Mouse (Mus musculus): Measurements from ENCODE around the gene Nadsyn1. TPM values are rescaled to one million over a fixed set of nuclear protein-coding genes. Genes with fewer than 3 reads are reported as not detected.

Nadsyn1 gene
- polyA plus RNA-seq, 1 experiment from 2014 or later, result 13.3 TPM

Small RNA genes lying within 50 kb of the gene (microRNA-seq; reads per million reads assigned to microRNA genes)
- gene Gm22064, result not detected

Other genes starting within 250 kb of the Nadsyn1 start
- gene Cars, start 222.8 kb downstream of the Nadsyn1 start, polyA plus RNA-seq (2015; fragmentation: Nextera tagmentation; extraction: Ambion mirVana), result 72.3 and 74.2 TPM in 2 replicates
- gene Tnfrsf26, start 194.1 kb downstream of the Nadsyn1 start, polyA plus RNA-seq (2015; fragmentation: Nextera tagmentation; extraction: Ambion mirVana), result 0.51 and 0.56 TPM in 2 replicates
- gene Tnfrsf22, start 173.2 kb downstream of the Nadsyn1 start, polyA plus RNA-seq (2015; fragmentation: Nextera tagmentation; extraction: Ambion mirVana), result 10.0 and 12.3 TPM in 2 replicates
- 1.6 and 1.9 TPM in 2 replicates for gene Tnfrsf23, start 137.0 kb downstream of the Nadsyn1 start, polyA plus RNA-seq (2015; fragmentation: Nextera tagmentation; extraction: Ambion mirVana)
- 42.1 and 47.1 TPM in 2 replicates for gene Osbpl5, start 65.9 kb downstream of the Nadsyn1 start, polyA plus RNA-seq (2015; fragmentation: Nextera tagmentation; extraction: Ambion mirVana)
- gene Mrgprg, start 55.9 kb downstream of the Nadsyn1 start, polyA plus RNA-seq (2015; fragmentation: Nextera tagmentation; extraction: Ambion mirVana), result not detected in 2 replicates
- 2.2 and 2.5 TPM in 2 replicates for gene Mrgpre, start 38.3 kb downstream of the Nadsyn1 start, polyA plus RNA-seq (2015; fragmentation: Nextera tagmentation; extraction: Ambion mirVana)
- 44.5 and 48.8 TPM in 2 replicates for gene Dhcr7, start 296 bp upstream of the Nadsyn1 start, polyA plus RNA-seq (2015; fragmentation: Nextera tagmentation; extraction: Ambion mirVana)
- not detected in 2 replicates for gene Gm498, start 44.0 kb upstream of the Nadsyn1 start, polyA plus RNA-seq (2015; fragmentation: Nextera tagmentation; extraction: Ambion mirVana)
- gene Shank2, start 179.1 kb upstream of the Nadsyn1 start, polyA plus RNA-seq (2015; fragmentation: Nextera tagmentation; extraction: Ambion mirVana), result 3.6 and 4.0 TPM in 2 replicates

All from kidney, embryonic 16.5 days (tissue).